Mouse (Mus musculus) forebrain, embryonic 16.5 days (tissue): ENCODE measurements around the gene Esrrg. TPM values are rescaled to one million over a fixed set of nuclear protein-coding genes. Genes with fewer than 3 reads are reported as not detected.

ENCODE experiments used
- ATAC-seq: fragments of 200-750 bp; cut with Nextera tagmentation; 2 replicates; pipeline ENCODE4 v1.8.0; 2017; ENCODE audit warnings: mild to moderate bottlenecking, moderate library complexity
- H3K27ac ChIP-seq: fragments of 300-500 bp; sonication (generic); 2 replicates; pipeline ENCODE4 v1.5.1; 2014; ENCODE audit warnings: low read length, control low read depth
- H3K27me3 ChIP-seq: fragments of 300-500 bp; sonication (generic); replicated peaks from 2 replicates; pipeline ENCODE4 v1.6.1; 2014; ENCODE audit warnings: low read length; ENCODE audit not compliant: control insufficient read depth, insufficient read depth
- H3K36me3 ChIP-seq: fragments of 300-500 bp; sonication (generic); 2 replicates; pipeline ENCODE4 v1.6.1; 2014; ENCODE audit not compliant: control insufficient read depth, insufficient read depth
- H3K4me1 ChIP-seq: fragments of 300-500 bp; sonication (generic); replicated peaks from 2 replicates; pipeline ENCODE4 v1.6.1; 2014; ENCODE audit warnings: low read length; ENCODE audit not compliant: control insufficient read depth, insufficient read depth
- H3K4me2 ChIP-seq: fragments of 300-500 bp; sonication (generic); 2 replicates; pipeline ENCODE4 v1.6.1; 2014; ENCODE audit warnings: mild to moderate bottlenecking, low read length, control low read depth
- H3K4me3 ChIP-seq: fragments of 300-500 bp; sonication (generic); replicated peaks from 2 replicates; pipeline ENCODE4 v1.5.1; 2014; ENCODE audit warnings: mild to moderate bottlenecking, low read length, control low read depth
- H3K9ac ChIP-seq: fragments of 300-500 bp; sonication (generic); replicated peaks from 2 replicates; pipeline ENCODE4 v1.6.1; 2014; ENCODE audit warnings: low read depth, low read length, control low read depth
- H3K9me3 ChIP-seq: fragments of 300-500 bp; sonication (generic); 2 replicates; pipeline ENCODE4 v1.6.1; 2016; ENCODE audit warnings: low read length; ENCODE audit not compliant: control insufficient read depth
- WGBS: fragments of 180-500 bp; shearing (Covaris S2); extraction: QIAGEN DNeasy Blood & Tissue Kit; methylation state at CpG from one replicate; pipeline ENCODE4 v1.1.7; 2014; 5-methylcytosine and 5-hydroxymethylcytosine counted together
- polyA plus RNA-seq: library from polyadenylated mRNA; unstranded; fragments of >200 nt; fragmentation: Nextera tagmentation; extraction: Ambion mirVana; gene quantifications from 2 replicates; pipeline ENCODE4 v1.2.1, GENCODE M21; 2015

Gene Esrrg
- polyA plus RNA-seq, 1 experiment from 2014 or later, result 11.2 TPM

DNA sequence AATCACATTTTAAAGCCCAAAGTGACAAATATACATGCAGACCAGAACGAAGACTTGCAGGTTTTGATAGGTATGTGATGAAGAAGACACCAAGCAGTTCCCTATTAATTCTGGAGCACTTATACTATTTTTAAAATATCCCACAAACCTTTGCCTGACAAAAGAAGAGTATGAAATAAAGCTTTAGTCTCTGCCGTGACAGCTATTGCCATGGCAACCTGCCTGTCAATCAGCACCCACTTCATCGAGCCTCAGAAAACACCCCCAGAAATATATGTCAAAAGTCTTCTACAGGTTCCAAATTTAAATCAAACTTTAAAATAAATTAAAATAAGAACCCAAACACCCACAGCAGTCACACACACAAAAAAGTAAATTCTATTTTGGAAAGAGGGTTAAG is 112.4 kb downstream of the Esrrg start:
- ATAC-seq, result no peak
- H3K4me3 ChIP-seq, result no peak overlapping the region
- no peaks in the 10 kb centered on the region for H3K4me1 ChIP-seq
- H3K9me3 ChIP-seq, result no peaks in the 10 kb centered on the region
- H3K9ac ChIP-seq, result no peak overlapping the region
- no peaks in the 10 kb centered on the region for H3K27me3 ChIP-seq
- no peak overlapping the region for H3K27ac ChIP-seq
- 47% methylated on average over 3 of the region's 3 CpGs for WGBS
- H3K4me2 ChIP-seq, result no peak overlapping the region
- no peaks in the 10 kb centered on the region for H3K36me3 ChIP-seq

DNA sequence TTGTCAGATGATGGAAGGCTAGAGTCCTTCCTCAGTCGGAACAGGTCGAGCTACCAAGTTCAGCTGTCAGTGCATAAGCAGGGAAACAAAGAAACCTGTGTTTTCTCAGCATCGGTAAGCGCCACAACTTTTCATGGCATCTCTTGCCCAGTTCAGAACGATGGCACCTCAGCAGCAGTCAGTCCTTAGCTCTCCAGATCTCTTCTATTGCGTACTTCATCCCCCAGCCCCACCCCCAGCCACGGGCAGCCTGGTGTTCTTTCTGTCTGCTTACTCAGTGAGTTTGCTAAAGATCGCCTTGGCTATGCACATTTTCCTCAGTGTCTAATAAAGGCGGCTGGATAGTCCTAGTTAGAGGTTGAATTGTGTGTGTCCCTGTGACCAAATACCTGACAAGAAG is 113.4 kb downstream of the Esrrg start:
- Histone ChIP-seq H3K4me3 (no peak overlapping the region), H3K9me3 (no peaks in the 10 kb centered on the region), H3K27me3 (no peaks in the 10 kb centered on the region), H3K9ac (no peak overlapping the region), H3K27ac (no peak overlapping the region), H3K36me3 (no peaks in the 10 kb centered on the region), H3K4me2 (no peak overlapping the region), H3K4me1 (no peaks in the 10 kb centered on the region)
- 48% methylated on average over 9 of the region's 9 CpGs for WGBS
- no peak for ATAC-seq

DNA sequence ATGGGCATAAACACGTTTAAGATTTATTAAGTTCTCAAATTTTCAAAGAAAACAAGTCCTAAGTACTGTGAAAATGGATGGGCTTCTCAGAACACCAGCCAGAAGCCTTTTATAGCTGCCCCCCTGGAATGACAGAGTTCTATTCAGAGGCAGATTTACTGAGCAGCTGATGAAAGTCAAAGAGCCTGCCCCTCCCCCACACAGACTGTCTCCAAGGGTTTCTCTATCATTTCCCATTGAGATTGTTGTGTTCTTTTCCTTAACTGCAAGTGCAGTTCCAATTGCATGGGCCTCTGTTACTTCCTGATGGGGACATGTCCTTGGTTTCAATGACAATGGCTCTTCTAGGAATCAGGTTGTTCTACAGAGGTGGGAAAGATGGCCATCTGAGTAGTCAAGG is 116.1 kb downstream of the Esrrg start:
- WGBS, result 38% methylated on average over 1 of the region's 1 CpGs
- no peaks in the 10 kb centered on the region for H3K36me3 ChIP-seq

DNA sequence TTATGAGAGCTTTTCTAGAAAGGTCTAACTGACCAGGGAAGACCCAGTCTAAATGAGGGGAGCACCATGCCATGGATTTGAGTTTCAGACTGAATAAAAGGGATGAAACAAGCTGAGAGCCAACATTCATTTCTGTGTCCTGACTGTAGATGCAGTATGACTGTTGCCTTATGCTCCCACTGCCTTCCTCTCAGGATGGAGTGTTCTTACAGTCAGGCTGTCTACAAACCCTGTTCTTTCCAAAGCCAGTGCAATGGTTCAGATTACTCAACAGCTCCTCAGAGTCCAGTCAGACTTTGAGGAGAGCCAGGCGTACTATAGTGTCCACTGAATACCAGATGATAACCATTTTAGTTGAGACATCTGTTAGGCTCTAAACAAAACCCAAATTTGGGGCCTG is 116.8 kb downstream of the Esrrg start:
- ATAC-seq, result no peak

More for the DNA sequence above, 116.1 kb downstream of the Esrrg start:
- Histone ChIP-seq H3K4me2 (no peak overlapping the region), H3K27me3 (no peaks in the 10 kb centered on the region), H3K9ac (no peak overlapping the region), H3K4me3 (no peak overlapping the region), H3K4me1 (no peaks in the 10 kb centered on the region), H3K27ac (no peak overlapping the region), H3K9me3 (no peaks in the 10 kb centered on the region)
- ATAC-seq, result no peak

DNA sequence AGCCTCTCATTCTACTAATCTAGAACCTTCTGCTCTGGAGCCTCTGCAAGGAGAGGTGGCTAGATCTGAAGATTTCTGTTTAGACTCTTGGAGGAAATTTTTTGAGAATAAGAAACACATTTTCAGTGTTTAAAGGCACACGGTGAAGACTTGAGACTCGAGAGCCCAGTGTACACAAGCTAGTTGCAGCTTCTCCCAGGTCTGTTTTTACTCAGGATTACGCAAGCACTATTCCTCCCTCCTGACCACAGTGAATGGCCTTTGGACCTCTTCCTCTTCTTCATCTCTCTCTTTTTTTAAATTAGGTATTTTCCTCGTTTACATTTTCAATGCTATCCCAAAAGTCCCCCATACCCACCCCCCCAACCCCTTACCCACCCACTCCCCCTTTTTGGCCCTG is 122.6 kb downstream of the Esrrg start:
- no peaks in the 10 kb centered on the region for H3K36me3 ChIP-seq
- no peak overlapping the region for H3K27ac ChIP-seq
- no peaks in the 10 kb centered on the region for H3K27me3 ChIP-seq
- H3K4me3 ChIP-seq, result no peak overlapping the region
- no peak overlapping the region for H3K4me2 ChIP-seq
- 90% methylated on average over 4 of the region's 4 CpGs for WGBS
- ATAC-seq, result no peak
- H3K9me3 ChIP-seq, result no peaks in the 10 kb centered on the region
- no peak overlapping the region for H3K9ac ChIP-seq
- H3K4me1 ChIP-seq, result no peaks in the 10 kb centered on the region

More for the DNA sequence above, 116.8 kb downstream of the Esrrg start:
- Histone ChIP-seq H3K9ac (no peak overlapping the region), H3K4me2 (no peak overlapping the region), H3K4me1 (no peaks in the 10 kb centered on the region), H3K4me3 (no peak overlapping the region), H3K27me3 (no peaks in the 10 kb centered on the region), H3K36me3 (no peaks in the 10 kb centered on the region), H3K27ac (no peak overlapping the region), H3K9me3 (no peaks in the 10 kb centered on the region)
- WGBS, result 88% methylated on average over 1 of the region's 1 CpGs

DNA sequence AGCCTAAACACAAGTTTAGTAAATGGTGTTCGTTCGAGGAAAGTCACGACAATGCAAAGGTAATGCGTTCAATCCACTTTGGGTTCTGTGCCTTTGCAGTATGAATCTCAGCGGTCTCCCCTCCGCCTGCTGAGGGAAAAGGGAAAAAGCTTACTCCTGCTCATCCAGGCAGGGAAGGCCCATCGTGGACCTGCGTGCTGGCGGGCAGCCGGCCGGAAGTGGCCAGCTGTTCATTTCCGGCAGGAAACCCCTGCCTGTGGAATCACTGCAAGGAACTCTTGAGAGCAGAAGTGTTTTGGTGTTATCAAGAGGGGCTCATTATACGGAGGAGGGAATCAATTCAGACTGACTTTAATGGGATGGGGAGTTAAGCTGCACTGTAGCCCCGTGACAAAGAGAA is 127.9 kb downstream of the Esrrg start:
- no peaks in the 10 kb centered on the region for H3K27me3 ChIP-seq
- no peaks in the 10 kb centered on the region for H3K36me3 ChIP-seq
- no peak overlapping the region for H3K4me2 ChIP-seq
- WGBS, result 45% methylated on average over 14 of the region's 14 CpGs
- H3K9me3 ChIP-seq, result no peaks in the 10 kb centered on the region
- no peak overlapping the region for H3K9ac ChIP-seq
- ATAC-seq, result no peak
- no peak overlapping the region for H3K27ac ChIP-seq
- H3K4me3 ChIP-seq, result no peak overlapping the region
- peaks cover 4% of the 10 kb centered on the region; the same call in 1 of the 2 replicates for H3K4me1 ChIP-seq

DNA sequence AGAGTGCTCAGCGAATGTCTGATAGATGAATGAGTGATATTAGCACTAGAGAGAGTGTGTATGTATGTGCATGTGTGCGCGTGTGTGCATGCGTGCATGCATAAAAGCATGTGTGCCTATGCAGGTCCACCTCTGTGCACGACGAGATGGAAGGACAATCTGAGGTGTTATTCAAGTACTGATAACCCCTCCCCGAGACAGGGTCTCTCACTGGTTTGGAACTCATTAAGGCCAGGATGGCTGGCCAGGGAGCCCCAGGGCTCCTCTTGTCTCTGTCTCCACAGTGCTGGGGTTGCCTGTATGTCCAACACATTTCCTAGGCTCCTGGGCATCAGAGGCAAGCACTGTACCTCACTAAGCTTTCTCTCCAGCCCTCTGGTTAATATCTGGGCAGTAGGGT is 128.7 kb downstream of the Esrrg start:
- 91% methylated on average over 7 of the region's 7 CpGs for WGBS
- no peak overlapping the region for H3K9ac ChIP-seq
- no peaks in the 10 kb centered on the region for H3K27me3 ChIP-seq
- H3K4me2 ChIP-seq, result no peak overlapping the region
- ATAC-seq, result no peak
- H3K4me1 ChIP-seq, result peaks cover 4% of the 10 kb centered on the region; the same call in 1 of the 2 replicates
- H3K4me3 ChIP-seq, result no peak overlapping the region
- no peaks in the 10 kb centered on the region for H3K9me3 ChIP-seq
- no peaks in the 10 kb centered on the region for H3K36me3 ChIP-seq
- H3K27ac ChIP-seq, result no peak overlapping the region

DNA sequence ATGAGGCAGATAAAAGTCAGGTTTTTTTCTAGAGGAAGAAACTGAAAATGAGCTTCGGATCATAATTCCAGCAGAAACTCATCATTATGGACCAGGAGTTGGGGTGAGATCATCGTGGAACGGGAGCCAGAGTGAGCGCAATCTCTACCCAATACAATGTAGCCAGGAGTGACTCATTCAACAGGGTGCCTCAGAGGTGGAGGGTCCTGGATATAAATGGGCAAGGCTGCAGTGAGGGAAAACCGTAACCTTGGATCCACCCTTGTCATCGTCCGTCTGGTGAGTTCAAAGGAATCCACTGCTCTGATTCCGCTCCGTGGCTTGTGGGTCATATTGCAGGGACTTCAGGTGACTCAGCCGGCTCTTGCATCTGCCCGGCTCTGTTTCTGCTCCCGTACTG is 131.9 kb downstream of the Esrrg start:
- Histone ChIP-seq H3K9me3 (no peaks in the 10 kb centered on the region), H3K36me3 (no peaks in the 10 kb centered on the region), H3K27ac (no peak overlapping the region), H3K27me3 (no peaks in the 10 kb centered on the region), H3K4me3 (no peak overlapping the region), H3K4me1 (peaks cover 4% of the 10 kb centered on the region; the same call in 1 of the 2 replicates), H3K9ac (no peak overlapping the region), H3K4me2 (no peak overlapping the region)
- ATAC-seq, result no peak
- 72% methylated on average over 12 of the region's 12 CpGs for WGBS

DNA sequence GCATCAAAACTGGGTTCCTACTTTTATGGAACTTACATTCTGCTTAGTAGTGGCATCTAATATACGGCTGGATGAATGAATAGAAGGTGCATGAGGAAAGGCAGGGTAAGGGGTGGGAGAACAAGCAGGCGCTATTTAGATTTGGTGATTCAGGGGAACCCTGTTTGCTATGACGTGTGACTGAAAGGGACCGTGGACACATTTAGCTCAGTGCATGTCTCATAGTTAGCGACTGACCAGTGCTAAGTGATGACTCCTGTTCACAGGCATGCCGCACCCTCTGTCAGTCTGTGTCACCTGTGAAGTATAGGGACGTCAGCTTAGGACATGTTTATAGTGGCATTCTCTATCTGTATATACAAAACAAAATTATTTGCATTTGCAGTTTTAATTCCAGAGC is 132.7 kb downstream of the Esrrg start:
- WGBS, result 90% methylated on average over 7 of the region's 7 CpGs
- H3K9me3 ChIP-seq, result no peaks in the 10 kb centered on the region
- H3K4me3 ChIP-seq, result no peak overlapping the region
- no peak overlapping the region for H3K9ac ChIP-seq
- H3K4me2 ChIP-seq, result no peak overlapping the region
- H3K27ac ChIP-seq, result no peak overlapping the region
- H3K27me3 ChIP-seq, result no peaks in the 10 kb centered on the region
- no peak for ATAC-seq
- H3K4me1 ChIP-seq, result peaks cover 4% of the 10 kb centered on the region; the same call in 1 of the 2 replicates
- H3K36me3 ChIP-seq, result no peaks in the 10 kb centered on the region

DNA sequence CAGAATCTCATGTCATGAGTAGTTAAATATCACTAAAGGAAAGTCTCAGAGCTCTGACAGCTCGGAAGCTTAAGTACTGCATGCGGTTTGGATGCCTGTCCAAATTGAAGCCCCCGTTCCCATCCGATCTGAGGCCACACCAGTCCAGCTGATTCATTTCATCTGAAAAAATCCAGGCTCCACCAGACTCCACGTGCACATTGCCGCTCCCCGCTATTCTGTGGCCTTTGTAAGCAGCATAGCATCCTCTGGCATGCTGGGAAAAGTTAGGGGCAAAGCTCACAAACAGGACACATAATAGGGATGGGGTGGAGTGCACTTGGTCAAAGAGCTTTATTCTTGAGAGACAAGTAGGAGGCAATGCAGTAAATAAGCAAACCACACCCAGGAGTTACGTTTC is 133.5 kb downstream of the Esrrg start:
- H3K4me1 ChIP-seq, result no peaks in the 10 kb centered on the region
- H3K4me2 ChIP-seq, result no peak overlapping the region
- H3K9ac ChIP-seq, result no peak overlapping the region
- no peak overlapping the region for H3K27ac ChIP-seq
- ATAC-seq, result no peak
- 65% methylated on average over 8 of the region's 8 CpGs for WGBS
- no peaks in the 10 kb centered on the region for H3K36me3 ChIP-seq
- H3K9me3 ChIP-seq, result no peaks in the 10 kb centered on the region
- H3K27me3 ChIP-seq, result no peaks in the 10 kb centered on the region
- no peak overlapping the region for H3K4me3 ChIP-seq
